Mouse (Mus musculus) hindbrain, embryonic 12.5 days (tissue): ENCODE results near the gene Dtx1. TPM values are rescaled to one million over a fixed set of nuclear protein-coding genes. Genes with fewer than 3 reads are reported as not detected.

Experiments
- ATAC-seq: fragments of 200-750 bp; cut with Nextera tagmentation; 2 replicates; pipeline ENCODE4 v1.8.0; 2017; ENCODE audit warnings: moderate TSS enrichment; ENCODE audit not compliant: low FRiP score
- H3K27ac ChIP-seq: fragments of 300-500 bp; sonication (generic); 2 replicates; pipeline ENCODE4 v1.5.1; 2016; ENCODE audit warnings: mild to moderate bottlenecking
- H3K27me3 ChIP-seq: fragments of 300-500 bp; sonication (generic); 2 replicates; pipeline ENCODE4 v1.6.1; 2016; ENCODE audit warnings: mild to moderate bottlenecking
- H3K36me3 ChIP-seq: fragments of 300-500 bp; sonication (generic); 2 replicates; pipeline ENCODE4 v1.6.1; 2016; ENCODE audit warnings: mild to moderate bottlenecking
- H3K4me1 ChIP-seq: fragments of 300-500 bp; sonication (generic); 2 replicates; pipeline ENCODE4 v1.6.1; 2016
- H3K4me2 ChIP-seq: fragments of 300-500 bp; sonication (generic); replicated peaks from 2 replicates; pipeline ENCODE4 v1.6.1; 2016; ENCODE audit warnings: mild to moderate bottlenecking
- H3K4me3 ChIP-seq: fragments of 300-500 bp; sonication (generic); 2 replicates; pipeline ENCODE4 v1.5.1; 2016; ENCODE audit warnings: mild to moderate bottlenecking
- H3K9ac ChIP-seq: fragments of 300-500 bp; sonication (generic); 2 replicates; pipeline ENCODE4 v1.6.1; 2016; ENCODE audit warnings: mild to moderate bottlenecking, moderate library complexity
- H3K9me3 ChIP-seq: fragments of 300-500 bp; sonication (generic); replicated peaks from 2 replicates; pipeline ENCODE4 v1.6.1; 2016; ENCODE audit warnings: mild to moderate bottlenecking
- WGBS: fragments of 180-500 bp; shearing (Covaris S2); methylation state at CpG from one replicate; pipeline ENCODE4 v1.1.7; 2016; 5-methylcytosine and 5-hydroxymethylcytosine counted together
- polyA plus RNA-seq: library from polyadenylated mRNA; unstranded; fragments of >200 nt; fragmentation: Nextera tagmentation; extraction: Ambion mirVana; gene quantifications from 2 replicates; pipeline ENCODE4 v1.2.1, GENCODE M21; 2016

Gene Dtx1
- polyA plus RNA-seq, 1 experiment from 2014 or later: 23.0 TPM

DNA sequence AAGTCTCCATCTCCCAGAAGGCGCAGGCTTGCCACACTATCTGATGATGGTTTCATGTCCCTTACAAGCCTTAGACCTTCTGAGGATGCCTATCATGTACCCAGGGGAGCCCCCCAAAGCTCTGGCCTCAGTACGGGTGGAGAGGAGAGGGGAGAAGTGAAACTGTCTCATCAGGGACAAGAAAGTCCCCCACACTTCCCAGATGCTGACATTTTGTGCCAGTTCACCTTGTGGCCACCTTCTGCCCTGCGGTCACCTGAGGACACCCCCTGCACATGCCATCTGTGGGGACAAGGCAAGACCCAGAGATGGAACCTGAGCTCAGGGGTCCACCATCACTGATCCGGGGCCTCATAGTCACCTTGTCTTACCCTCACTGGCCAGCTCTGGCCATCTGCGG lies 23.8 kb downstream of the Dtx1 start:
- Histone ChIP-seq H3K36me3 (no peaks in the 10 kb centered on the region; the same call in 1 of the 2 replicates), H3K4me1 (peaks cover 7% of the 10 kb centered on the region; the same call in 1 of the 2 replicates), H3K27me3 (peaks cover 69% of the 10 kb centered on the region), H3K9me3 (no peaks in the 10 kb centered on the region), H3K4me3 (no peak overlapping the region), H3K27ac (no peak overlapping the region), H3K9ac (no peak overlapping the region), H3K4me2 (no peak overlapping the region)
- ATAC-seq: no peak
- 87% methylated on average over 5 of the region's 5 CpGs for WGBS

DNA sequence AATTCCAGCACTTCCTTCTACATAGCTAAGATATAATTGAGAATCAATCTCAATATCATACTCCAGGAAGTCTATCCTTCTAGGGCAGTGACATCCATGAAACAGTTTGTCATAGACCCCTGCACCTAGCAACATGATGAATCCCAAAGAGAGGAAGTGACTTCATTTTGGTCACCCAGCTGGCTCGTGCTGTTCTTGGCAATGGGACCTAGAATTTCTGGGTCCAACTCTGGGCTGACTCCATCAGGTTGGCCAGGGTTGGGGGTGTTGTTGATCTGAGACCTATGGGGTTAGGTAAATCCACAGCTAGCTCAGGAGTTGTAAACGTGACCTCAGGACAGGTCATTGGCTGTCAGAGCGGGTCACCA lies 24.3 kb downstream of the Dtx1 start:
- no peak overlapping the region for H3K4me3 ChIP-seq
- H3K9ac ChIP-seq: no peak overlapping the region
- peaks cover 69% of the 10 kb centered on the region for H3K27me3 ChIP-seq
- H3K36me3 ChIP-seq: no peaks in the 10 kb centered on the region; the same call in 1 of the 2 replicates
- H3K9me3 ChIP-seq: no peaks in the 10 kb centered on the region
- H3K27ac ChIP-seq: no peak overlapping the region
- H3K4me2 ChIP-seq: no peak overlapping the region
- no peak for ATAC-seq
- WGBS: 86% methylated on average over 3 of the region's 3 CpGs
- peaks cover 11% of the 10 kb centered on the region for H3K4me1 ChIP-seq

DNA sequence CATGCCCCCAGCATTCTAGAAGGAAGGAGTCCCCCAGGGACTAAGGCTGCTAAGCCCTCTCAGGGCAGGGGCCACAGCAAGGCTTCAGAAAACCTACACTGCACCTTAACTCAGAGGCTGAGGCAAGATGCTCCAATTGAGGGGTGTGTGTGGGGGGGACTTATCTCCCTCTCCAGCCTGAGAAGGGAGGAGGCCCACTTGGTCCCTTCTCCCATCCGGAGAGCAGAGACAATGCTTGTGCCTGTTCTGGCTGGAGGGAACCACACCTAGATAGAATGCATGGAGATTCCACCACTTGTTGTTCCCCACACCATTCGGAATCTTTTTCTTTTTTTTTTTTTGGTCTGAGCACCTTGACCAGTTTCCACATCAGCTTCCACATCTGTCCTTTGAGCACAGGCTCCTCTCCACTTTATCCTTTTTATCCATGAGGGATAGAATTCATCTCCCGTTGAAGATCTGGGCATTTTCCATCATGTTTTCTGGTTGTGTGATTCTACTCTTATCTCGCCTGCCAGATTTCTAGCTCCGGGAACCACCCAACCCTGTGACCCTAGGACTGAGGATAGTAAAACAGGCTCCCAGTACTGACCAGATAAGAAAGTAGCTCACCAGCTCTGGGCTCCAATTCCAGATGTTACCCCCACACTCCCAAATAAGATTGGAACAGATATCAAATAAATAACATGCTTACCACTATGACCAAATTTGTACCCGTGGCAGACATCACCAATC lies 24.8 kb downstream of the Dtx1 start:
- H3K27me3 ChIP-seq: peaks cover 69% of the 10 kb centered on the region
- H3K27ac ChIP-seq: no peak overlapping the region
- no peak overlapping the region for H3K9ac ChIP-seq
- H3K36me3 ChIP-seq: no peaks in the 10 kb centered on the region; the same call in 1 of the 2 replicates
- H3K4me2 ChIP-seq: no peak overlapping the region
- no peaks in the 10 kb centered on the region for H3K9me3 ChIP-seq
- peaks cover 15% of the 10 kb centered on the region for H3K4me1 ChIP-seq
- ATAC-seq: no peak
- H3K4me3 ChIP-seq: no peak overlapping the region
- WGBS: 86% methylated on average over 6 of the region's 6 CpGs

DNA sequence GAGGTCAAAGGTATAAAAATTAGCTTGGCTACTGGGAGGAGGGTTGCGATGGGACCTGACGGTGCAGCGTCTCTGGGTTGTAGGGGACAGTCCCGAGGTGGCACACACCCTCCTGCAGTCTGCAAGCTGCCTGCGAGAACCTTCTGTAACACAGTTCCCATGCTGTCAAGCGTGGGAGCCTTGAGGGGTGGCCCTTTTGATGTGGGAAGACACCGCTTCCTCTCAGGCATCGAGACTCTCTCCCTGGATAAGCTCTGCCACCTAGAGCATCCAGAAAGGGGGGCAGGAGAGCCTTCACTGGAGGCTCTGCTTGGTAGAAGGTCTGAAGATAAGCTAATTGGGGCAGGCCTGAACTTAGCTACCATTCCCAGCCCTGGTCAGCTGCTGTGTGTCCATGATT lies 26.0 kb downstream of the Dtx1 start:
- WGBS: 82% methylated on average over 8 of the region's 8 CpGs
- Histone ChIP-seq H3K4me2 (no peak overlapping the region), H3K4me3 (no peak overlapping the region), H3K9me3 (no peaks in the 10 kb centered on the region), H3K27me3 (peaks cover 65% of the 10 kb centered on the region), H3K4me1 (peaks cover 17% of the 10 kb centered on the region), H3K36me3 (no peaks in the 10 kb centered on the region; the same call in 1 of the 2 replicates), H3K27ac (no peak overlapping the region), H3K9ac (no peak overlapping the region)
- no peak for ATAC-seq

DNA sequence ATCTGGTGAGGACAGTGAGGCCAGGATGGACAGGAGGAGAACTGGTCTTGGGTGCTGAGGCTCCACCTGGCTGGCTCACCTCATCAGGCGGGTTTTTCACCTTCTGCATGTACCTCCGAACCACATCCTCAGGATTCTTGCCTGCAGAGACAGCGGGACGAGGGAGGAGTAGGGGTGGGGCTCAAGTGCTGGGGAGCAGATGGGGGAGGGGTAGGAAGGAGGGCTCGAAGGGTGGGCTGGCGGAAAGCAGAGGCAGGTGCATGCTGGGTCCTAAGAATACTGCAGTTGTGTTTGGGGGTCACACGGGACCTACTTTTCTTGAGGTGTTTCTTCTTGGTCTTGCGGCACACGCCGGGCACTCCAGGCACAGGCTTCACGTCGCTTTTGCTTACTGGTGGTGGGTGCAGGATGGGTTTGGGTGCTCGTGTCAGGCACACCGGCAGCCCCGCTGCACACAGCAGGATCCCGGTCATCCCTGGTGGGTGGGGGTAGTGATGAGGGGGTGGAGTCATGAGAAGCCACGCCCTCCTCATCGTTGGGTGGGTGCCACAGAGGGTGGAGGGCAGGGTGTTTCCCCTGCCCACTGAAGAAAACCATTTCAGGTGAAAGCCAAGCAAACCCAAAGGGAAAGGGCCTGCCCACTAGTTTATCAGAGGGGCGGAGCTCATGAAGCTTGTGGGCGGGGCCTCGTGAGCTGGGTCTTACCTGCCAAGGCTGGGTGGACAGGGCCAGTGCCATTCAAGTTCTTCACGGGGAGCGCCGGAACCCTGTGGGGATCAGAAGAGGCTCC lies 28.6 kb downstream of the Dtx1 start:
- H3K9me3 ChIP-seq: no peaks in the 10 kb centered on the region
- 9% methylated on average over 24 of the region's 24 CpGs for WGBS
- no peak overlapping the region; the same call in 1 of the 2 replicates for H3K9ac ChIP-seq
- ATAC-seq: no peak
- H3K27ac ChIP-seq: no peak overlapping the region
- H3K36me3 ChIP-seq: no peaks in the 10 kb centered on the region
- no peak overlapping the region for H3K4me2 ChIP-seq
- H3K27me3 ChIP-seq: peaks cover 51% of the 10 kb centered on the region
- no peak overlapping the region for H3K4me3 ChIP-seq
- H3K4me1 ChIP-seq: peaks cover 28% of the 10 kb centered on the region

DNA sequence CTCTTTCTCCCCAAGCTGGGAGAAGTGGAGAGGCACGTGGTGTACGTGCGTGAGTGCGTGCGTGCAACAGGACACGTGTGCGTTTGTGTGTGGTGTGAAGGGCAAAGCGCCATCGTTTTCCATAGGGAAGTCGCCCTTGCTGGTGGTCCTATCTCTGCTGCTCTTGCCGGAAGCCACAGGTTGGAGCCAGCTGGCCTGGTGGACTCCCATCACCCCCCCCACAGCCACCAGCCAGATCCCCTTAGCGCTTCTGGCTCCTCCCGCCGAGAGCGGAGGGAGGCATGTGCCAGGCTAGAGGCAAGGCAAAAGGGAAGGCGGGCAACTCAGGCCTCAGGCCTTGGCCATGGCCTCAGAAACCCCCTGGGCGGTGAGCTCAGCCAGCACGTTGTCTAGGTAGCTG lies 30.8 kb downstream of the Dtx1 start:
- no peak for ATAC-seq
- Histone ChIP-seq H3K9me3 (no peaks in the 10 kb centered on the region), H3K27ac (0 out of 2 replicates have a peak overlapping the region, but pooled peaks have one; percentile 68), H3K9ac (no peak overlapping the region), H3K36me3 (no peaks in the 10 kb centered on the region), H3K4me2 (peak overlapping the region; percentile 64; the same call in 1 of the 2 replicates), H3K4me1 (peaks cover 28% of the 10 kb centered on the region), H3K4me3 (no peak overlapping the region), H3K27me3 (peaks cover 42% of the 10 kb centered on the region)
- WGBS: 83% methylated on average over 18 of the region's 18 CpGs

DNA sequence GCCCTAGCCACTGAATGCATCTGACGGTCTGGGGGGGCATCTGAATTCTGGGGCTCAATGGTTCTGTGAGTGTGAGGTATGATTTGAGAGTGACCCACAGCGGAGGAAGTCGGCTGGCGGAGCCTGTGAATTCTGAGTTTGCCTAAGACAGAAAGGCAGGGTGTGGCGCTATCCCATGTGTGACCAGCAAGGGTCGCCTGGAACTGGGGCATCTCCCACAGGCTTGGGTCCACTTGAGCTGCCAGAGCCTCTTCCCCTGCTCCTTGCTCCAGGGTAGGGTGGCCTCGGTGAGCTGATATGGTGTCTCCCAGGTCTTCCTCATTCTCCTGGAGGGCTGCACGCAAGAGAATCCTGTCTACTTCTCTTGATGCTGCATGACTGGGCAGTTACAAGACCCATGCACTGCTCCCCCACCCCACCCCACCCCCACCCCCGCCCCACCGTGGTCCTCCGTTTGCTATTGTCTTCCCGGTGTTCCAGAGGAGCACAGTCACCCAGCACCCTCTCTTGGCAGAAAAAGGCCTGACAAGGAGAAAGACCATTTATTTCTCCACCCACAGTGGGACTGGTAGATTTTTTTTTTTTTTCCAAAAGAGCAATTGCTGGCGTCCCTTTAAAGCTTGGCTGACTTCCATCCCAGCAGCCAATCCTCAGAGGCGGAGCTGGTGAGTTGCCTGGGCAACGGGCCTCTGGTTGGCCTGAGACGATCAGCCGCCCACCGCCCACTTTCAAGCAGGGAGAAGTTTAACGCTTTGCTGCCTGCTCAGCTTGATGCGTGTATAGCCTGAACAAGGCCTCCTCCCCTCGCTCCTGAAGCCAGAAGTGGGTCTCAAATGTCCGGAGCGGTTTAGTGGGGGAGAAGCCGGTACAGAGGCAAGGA lies 31.8 kb downstream of the Dtx1 start:
- ATAC-seq: peak; percentile 89
- no peaks in the 10 kb centered on the region for H3K36me3 ChIP-seq
- peak overlapping the region; percentile 64 for H3K4me2 ChIP-seq
- H3K27me3 ChIP-seq: peaks cover 36% of the 10 kb centered on the region
- peak overlapping the region; percentile 58 for H3K9ac ChIP-seq
- peaks cover 31% of the 10 kb centered on the region for H3K4me1 ChIP-seq
- H3K4me3 ChIP-seq: peak overlapping the region; percentile 37
- under 1% methylated on average over 23 of the region's 24 CpGs for WGBS
- no peaks in the 10 kb centered on the region for H3K9me3 ChIP-seq
- H3K27ac ChIP-seq: peak overlapping the region; percentile 92

DNA sequence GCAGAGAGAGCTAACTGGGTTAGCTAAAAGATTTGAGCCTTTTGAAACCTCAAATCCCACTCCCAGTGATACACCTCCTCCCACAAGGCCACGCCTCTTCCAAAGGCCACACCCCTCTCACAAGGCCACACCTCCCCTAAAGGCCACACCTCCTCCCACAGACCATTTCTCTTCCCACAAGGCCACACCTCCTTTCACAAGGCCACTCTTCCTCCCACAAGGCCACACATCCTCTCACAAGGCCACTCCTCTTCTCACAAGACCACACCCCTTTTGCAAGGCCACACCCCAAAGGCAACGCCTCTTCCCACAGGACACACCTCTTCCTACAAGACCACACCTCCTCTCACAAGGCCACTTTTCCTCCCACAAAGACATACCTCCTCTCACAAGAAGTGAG lies 34.2 kb downstream of the Dtx1 start:
- ATAC-seq: no peak
- no peaks in the 10 kb centered on the region for H3K9me3 ChIP-seq
- no peak overlapping the region for H3K27ac ChIP-seq
- WGBS: 34% methylated on average over 2 of the region's 2 CpGs
- H3K9ac ChIP-seq: no peak overlapping the region
- H3K4me2 ChIP-seq: no peak overlapping the region
- no peak overlapping the region for H3K4me3 ChIP-seq
- no peaks in the 10 kb centered on the region for H3K36me3 ChIP-seq
- peaks cover 12% of the 10 kb centered on the region for H3K27me3 ChIP-seq
- H3K4me1 ChIP-seq: peaks cover 28% of the 10 kb centered on the region

DNA sequence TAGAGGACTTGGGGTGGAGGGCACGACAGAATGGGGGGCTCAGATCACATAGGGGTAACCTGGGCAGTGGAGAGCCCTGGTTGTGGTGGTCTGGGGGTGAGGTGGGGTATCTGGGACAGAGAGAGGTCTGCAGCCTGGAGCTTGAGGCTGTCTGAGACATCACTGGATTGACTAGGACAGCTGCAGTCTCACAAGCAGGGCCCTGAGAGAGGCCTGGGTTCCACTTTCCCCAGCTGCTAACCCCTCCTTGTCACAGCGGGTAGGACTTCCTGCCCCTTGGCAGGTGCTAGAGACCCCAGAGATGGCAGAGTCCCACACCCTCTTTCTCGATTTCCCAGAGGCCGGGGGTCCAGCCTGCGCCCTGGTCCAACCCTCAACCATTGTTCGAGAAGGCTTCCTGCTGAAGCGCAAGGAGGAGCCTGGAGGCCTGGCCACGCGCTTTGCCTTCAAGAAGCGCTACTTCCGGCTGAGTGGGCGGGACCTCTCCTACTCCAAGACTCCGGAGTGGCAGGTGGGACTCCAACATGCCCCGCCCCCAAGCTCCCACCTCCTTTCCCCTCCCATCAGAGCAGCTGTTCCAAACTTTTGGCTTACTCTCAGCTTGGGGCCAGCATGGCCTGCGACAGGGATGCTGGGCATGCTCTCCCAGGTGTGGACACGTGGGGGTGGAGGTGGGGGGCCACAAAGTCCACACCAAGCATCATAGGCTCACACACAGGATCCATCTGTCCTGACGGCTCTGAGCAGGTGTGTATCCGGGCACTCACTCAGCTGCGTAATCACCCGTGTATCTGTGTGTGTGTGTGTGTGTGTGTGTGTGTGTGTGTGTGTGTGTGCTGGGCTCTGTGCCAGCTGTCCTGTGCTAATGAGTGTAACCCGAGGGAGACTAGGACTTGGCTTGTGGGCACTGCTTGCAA lies 37.2 kb downstream of the Dtx1 start:
- no peak overlapping the region for H3K27ac ChIP-seq
- WGBS: 35% methylated on average over 21 of the region's 21 CpGs
- no peaks in the 10 kb centered on the region for H3K27me3 ChIP-seq
- no peaks in the 10 kb centered on the region for H3K36me3 ChIP-seq
- H3K9me3 ChIP-seq: no peaks in the 10 kb centered on the region
- H3K4me3 ChIP-seq: no peak overlapping the region
- peak; percentile 33 for ATAC-seq
- peak overlapping the region; percentile 23; the same call in 1 of the 2 replicates for H3K9ac ChIP-seq
- H3K4me2 ChIP-seq: no peak overlapping the region
- peaks cover 12% of the 10 kb centered on the region for H3K4me1 ChIP-seq

DNA sequence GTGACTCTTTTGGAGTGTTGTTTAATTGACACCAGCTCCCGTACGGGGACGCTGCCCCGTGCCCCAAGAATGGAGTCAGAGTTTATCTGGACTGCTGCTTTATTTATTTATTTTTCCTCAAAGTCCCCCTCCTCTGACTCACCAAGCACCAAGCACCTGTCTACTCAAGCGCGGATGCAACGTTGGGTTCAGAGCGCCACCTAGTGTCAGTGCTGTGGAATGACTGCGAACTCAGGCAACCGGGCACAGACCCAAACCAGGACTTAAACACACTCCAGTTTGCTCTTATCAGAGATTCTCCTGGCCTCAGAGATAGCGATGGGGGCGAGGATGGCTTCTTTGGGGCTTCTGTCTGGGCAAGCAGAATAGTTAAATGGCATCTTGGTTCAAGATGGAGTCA lies 38.1 kb downstream of the Dtx1 start:
- no peak for ATAC-seq
- Histone ChIP-seq H3K9ac (no peak overlapping the region), H3K9me3 (no peaks in the 10 kb centered on the region), H3K4me3 (no peak overlapping the region), H3K36me3 (no peaks in the 10 kb centered on the region), H3K27ac (no peak overlapping the region), H3K4me1 (peaks cover 8% of the 10 kb centered on the region), H3K4me2 (no peak overlapping the region), H3K27me3 (no peaks in the 10 kb centered on the region)
- 10% methylated on average over 12 of the region's 12 CpGs for WGBS

DNA sequence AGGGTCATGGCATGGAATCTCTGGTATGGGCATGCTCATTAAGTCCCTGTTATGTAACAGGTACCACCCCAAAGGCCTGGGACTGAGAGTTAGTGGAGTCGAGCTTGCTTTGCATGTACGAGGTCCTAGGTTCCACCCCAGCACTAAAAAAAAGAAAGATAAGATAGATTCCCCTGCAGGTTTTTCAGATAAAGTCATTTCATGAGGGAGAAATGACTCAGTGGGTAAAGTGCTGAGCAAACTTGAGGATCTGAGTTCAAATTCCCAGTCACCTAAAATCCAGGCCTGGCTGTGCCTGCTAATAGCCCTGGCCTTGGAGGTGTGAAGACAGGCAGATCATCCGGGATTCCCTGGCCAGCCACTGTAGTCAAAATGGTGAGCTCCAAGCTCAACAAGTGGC lies 39.9 kb downstream of the Dtx1 start:
- no peaks in the 10 kb centered on the region for H3K36me3 ChIP-seq
- H3K27me3 ChIP-seq: peaks cover 2% of the 10 kb centered on the region; the same call in 1 of the 2 replicates
- H3K4me2 ChIP-seq: no peak overlapping the region
- no peaks in the 10 kb centered on the region for H3K9me3 ChIP-seq
- no peak for ATAC-seq
- 82% methylated on average over 3 of the region's 3 CpGs for WGBS
- peaks cover 8% of the 10 kb centered on the region for H3K4me1 ChIP-seq
- no peak overlapping the region for H3K27ac ChIP-seq
- H3K9ac ChIP-seq: no peak overlapping the region
- H3K4me3 ChIP-seq: no peak overlapping the region
